Mouse (Mus musculus) adrenal gland, adult 2 months (tissue): ENCODE results near the gene Pus1. TPM values are rescaled to one million over a fixed set of nuclear protein-coding genes. Genes with fewer than 3 reads are reported as not detected.

Source experiments
- DNase-seq: peaks from one replicate; pipeline ENCODE4 v3.0.0; 2021
- long read RNA-seq: library from polyadenylated mRNA; stranded (forward); transcript quantifications from one replicate; pipeline ENCODE4 v2.0.0, GENCODE M21; 2021
- polyA plus RNA-seq: library from polyadenylated mRNA; depleted of rRNA; stranded (reverse); fragments of >200 nt; gene quantifications from 2 replicates; pipeline ENCODE4 v1.2.3, GENCODE M21; 2012; rRNA removed
- total RNA-seq, 2 experiments: library from RNA; stranded (reverse); gene quantifications; 2 replicates each; pipeline ENCODE4 v1.2.3; 2021

Gene Pus1
- total RNA-seq (10 to 100 TPM; 37.0 to 54.3 TPM), polyA plus RNA-seq (23.1 and 29.4 TPM in 2 replicates)
- long read RNA-seq, transcript Pus1-202 (6 exons, 1,814 nt) = major isoform, 40 of 61 reads
- long read RNA-seq, transcript Pus1-207 (6 exons, 1,510 nt) = minor isoform, 6 of 61 reads
- long read RNA-seq, partial matches to known transcripts = 3 of 61 reads
- long read RNA-seq, other reads (novel, unspliced or antisense) = 11 of 61 reads

- DNase-seq = peak; percentile 97
Observed at GRCm38 (mm10) chr5:110779998-110780760, at the start of gene Pus1. Gene Pus1 (minus strand): TSS chr5:110780659.

DNA sequence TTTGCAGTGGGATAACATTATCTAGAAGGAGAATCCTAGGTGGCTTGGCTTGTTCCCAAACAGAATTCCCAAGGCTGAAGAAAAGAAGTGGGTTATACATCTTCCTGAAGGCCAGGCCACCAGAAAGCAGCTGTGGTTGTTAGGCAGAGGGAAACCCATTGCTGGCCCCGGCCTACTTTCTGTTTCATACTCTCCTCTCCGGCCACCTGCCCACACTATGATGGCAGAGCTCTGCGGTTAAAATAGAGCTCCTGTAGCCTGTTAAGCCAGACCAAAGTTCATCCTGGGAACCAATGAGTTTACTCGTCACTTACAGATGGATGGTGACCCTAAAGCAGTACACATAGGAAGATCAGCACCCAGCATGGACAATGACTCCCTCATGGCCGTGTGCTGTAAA is 47.1 kb upstream of the Pus1 start:
- no peak for DNase-seq

GRCm38 (mm10) chr5:110826781-110827495 is 46.5 kb upstream of the Pus1 start:
- no peak for DNase-seq

GRCm38 (mm10) chr5:110824421-110824820 is 44.0 kb upstream of the Pus1 start:
- DNase-seq = no peak

DNA sequence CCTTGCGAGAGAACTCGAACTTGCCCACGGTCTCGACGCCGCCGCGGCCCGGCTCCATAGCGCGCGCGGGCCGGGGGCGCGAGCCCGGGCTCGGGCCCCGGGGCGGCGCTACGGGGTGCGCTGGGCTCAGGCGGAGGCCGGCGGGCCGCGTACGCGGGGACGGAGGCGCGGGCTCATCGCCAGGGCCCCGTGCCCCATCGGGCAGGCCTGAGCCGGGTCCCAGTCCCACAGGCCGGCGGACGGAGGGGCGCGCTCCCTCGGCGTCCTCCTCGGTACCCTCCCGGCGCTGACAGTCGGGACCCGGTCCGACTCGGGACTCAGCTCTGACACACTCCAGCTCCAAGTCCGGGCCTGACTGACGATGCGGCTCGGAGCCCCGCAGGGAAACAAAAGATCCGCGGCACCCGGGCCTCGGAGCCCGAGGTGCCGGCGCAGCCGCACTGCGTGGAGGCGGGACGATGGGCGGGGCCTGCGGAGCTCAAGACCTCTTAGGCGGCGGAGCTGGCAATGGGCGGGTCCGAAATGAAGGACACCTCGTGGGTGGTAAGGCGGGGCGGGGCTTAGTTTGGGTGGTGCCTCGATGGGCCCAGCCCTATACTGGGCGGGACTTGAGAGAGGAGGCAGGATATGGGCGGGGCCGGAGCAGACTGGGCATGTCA is 29.3 kb upstream of the Pus1 start, which contains the start of gene Ulk1:
Gene Ulk1, minus strand, starts transcription at position 431 of the 659 bp plus-strand sequence.
- peak; percentile 100 for DNase-seq

DNA sequence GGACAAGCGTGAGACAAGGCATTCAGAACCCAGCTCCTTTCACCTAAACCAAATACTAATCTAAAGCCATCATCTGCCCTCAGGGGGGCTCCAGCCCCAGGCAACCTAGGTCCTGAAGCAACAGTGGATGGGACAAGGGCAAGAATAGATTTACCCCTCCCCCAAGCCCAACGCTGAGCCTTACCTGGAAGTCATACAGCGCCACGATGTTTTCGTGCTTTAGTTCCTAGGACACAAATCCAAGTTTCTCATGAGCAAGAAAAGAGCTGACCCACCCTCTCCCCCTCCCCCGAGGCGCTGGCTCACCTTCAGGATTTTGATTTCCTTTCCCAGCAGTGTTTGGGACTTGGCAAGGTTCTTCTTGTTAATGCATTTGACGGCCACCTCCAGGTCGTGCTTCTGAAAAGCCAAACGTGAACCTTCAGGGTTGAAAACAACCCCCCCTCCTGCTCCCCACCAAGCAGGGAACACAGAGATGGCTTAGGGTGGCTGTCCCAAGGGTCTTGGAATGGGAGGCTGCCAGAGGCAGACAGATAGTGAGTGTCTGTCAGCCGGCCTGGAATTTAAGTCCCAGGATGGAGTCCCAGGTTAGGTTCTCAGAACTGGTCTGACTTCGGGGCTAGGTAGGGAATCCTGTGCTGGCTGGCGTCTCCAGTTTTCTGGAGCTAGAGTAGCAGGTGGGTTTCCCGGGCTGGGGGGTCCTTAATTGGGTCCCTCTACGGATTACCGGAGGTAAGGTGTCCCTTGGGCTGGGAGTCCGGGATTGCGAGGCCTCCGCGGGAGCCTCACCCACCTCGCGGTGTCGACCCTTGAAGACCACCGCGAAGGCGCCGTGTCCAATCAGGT is 28.6 kb upstream of the Pus1 start:
- DNase-seq = peak; percentile 43

DNA sequence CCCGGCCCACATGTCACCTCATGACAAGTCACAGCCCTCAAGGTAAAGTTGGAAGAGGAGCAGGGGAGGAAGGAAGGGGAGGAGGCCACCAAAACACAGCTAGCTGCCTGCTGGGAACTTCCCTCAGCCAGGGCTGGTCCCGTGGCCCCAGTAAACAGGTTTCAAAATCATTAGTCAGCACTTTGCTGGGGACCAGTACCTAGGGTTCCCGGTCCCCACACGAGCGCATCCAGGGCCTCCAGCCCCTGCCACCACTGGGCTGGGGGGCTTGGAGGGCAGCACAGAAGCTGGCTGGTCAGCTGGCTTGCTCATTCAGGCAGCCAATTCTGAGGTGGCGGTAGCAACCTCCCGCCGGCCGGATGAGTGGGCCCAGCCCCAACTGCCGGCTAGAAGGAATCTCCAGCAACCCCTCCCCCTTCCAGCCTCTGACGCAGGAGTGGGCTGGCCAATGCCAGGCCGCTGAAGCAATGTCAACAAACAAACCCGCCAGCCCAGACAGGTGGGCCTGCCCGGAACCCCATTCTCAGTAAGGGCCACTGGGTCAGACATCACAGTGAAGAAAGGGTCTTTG is 27.7 kb upstream of the Pus1 start:
- DNase-seq = peak; percentile 94

DNA sequence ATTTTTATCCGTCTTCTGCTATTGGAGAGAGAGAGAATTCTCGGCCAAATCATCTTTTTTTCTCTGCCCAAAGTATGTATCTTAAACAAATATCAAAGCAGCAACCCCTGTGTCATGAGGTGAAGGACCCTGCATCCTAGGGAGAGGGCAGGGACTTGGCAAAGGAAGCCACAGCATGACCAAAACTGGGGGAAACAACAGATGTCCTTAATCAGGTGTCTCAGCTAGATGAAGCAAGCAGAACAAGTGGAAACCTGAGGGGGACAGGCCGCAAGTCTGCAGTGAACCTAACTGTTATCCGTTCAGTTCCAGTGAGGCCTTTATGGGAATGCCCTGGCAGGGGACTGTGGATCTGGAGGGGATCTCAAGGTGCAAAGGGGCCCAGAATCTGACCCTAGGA is 27.0 kb upstream of the Pus1 start:
- DNase-seq = no peak

DNA sequence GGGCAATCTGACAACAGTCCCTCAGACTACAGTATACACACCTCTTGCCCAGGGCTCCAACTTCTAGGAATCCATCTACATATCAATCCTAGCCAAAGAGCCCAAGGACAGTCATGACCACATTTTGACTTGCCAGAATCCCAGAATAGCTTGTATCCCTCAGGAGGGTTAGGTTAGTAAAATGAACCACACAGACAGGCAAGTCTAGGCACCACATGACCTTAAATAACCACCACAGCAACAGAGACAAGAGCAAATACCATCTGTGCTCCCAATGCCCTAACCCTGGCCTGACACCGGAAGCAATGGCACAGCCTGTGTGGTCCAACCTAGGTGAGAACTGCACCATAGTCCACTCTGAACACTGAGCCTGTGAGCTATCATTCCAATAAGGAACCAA is 26.2 kb upstream of the Pus1 start:
- DNase-seq = no peak

GRCm38 (mm10) chr5:110806154-110806553 is 25.7 kb upstream of the Pus1 start:
- no peak for DNase-seq

- no peak for DNase-seq
Observed at GRCm38 (mm10) chr5:110804012-110804743, 23.7 kb upstream of the Pus1 start.

DNA sequence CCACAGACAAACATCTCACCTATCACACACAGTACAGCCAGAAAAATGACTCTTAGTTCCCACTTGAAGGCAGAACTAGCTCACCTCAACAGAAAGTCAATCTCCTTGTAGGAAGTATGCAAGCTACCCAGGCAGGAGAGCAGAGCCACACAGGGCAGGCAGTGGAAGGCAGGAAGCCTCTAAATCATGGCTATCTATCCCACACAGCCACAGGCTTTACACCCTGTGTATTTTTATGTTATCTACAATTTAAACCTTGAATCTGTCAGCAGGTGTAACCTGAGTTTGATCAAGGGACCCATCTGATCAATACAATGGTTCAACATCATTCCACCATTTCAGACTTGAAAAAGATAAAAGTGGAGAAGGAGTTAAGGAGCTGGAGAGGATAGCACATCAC is 22.4 kb upstream of the Pus1 start:
- no peak for DNase-seq

GRCm38 (mm10) chr5:110802186-110802585 is 21.7 kb upstream of the Pus1 start:
- DNase-seq = no peak

DNA sequence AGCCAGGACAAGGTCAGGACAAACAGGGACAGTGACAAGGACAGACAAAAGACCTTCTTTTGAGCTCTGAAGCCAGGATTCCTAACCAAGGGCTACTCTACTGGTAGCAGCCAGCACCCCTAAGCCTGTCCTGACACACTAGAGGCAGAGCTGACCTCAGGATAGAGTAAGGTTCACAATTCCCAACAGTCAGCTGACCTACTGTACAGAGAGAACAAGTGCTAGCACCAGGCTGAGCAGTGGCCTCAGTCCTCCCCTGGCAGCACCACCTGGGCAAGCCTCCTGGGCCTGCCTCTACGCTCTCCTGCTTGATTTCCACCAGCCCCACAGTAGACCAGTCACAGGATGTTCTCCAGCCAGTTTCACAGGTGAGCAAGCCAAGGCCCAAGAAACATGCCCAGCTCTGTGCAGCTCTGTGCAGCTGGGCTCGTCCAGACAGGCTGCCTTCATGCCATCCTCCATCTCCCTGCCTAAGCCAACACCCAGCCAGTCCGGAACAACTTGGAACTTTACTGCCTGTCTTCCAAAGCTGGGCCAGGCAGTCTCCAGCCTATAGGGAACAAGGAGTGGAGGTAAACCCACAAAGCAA is 20.7 kb upstream of the Pus1 start:
- DNase-seq = no peak

DNA sequence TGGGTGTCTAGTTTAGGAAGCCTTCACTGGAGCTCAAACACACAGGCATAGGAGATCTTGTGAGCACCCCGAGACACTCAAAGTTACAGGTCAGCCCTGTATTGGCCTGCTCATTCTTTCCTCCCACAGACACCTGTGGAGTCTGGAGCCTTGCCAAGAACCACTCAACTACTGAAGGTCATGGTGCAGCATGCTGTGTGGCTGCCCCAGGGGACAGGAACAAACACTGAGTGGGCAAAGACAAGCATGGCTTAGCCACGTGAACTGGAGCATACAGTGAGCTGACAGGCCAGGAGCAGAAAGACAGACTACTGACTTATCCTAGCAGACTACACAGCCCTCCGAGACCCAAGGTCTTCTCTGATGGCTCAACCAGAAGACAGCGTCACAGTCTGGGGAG is 17.2 kb upstream of the Pus1 start:
- peak; percentile 61 for DNase-seq

GRCm38 (mm10) chr5:110794363-110794762 is 13.9 kb upstream of the Pus1 start:
- DNase-seq = no peak

GRCm38 (mm10) chr5:110788684-110789083 is 8.2 kb upstream of the Pus1 start:
- no peak for DNase-seq

DNA sequence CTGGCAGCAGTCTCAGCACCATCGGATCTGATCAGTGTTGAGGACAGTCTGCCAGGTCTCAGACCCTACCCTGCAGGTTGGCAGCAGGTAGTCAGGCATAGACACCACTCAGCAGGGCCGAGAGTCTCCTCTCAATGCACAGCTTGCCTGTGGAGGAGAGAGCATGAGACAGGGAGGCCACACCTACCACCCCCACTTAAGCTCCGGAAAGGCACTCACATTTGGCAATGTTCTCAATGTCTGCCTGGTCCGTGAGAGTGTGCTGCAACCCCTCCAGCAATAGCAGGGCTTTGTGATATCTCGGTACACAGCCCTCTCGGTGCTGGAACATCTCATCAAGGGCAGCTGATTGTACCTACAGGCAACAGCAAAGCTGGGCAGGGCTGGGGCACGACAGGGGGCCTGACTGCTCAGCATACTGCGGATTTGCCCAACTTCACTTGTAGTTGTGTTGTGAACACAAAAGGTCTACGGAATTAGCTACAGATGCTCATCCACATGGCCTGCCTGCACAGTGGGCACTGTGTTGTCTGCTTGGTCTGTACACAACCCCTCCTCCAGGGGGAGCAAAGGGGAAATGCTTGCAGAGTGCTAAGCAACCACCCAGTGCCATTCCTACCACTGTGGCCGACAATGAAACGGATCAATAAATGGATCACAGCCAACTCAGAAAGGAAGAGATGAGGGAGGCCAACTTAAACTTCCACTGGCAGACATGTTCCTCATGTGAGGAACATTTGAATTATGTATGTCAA is 5.8 kb upstream of the Pus1 start:
- no peak for DNase-seq

DNA sequence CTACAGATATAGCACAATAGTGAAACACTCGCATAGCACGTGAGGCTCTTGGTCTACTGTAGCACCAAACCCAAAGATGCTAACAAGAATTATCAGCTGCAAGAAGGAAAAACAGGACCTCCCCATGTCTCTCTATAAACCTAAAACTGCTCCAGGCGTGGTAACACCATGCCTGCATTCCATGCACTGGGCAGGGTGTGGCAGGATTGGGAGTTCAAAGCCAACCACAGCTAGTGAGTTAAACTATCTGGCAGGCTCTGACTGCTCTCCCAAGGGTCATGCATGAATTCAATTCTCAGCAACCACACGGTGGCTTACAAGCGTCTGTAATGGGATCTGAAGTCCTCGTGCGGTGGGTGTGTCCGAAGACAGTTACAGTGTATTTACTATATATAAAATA is 2.7 kb upstream of the Pus1 start:
- DNase-seq = no peak
